Mouse (Mus musculus): Measurements from ENCODE around the gene Acox1. TPM values are rescaled to one million over a fixed set of nuclear protein-coding genes. Genes with fewer than 3 reads are reported as not detected.

The Acox1 gene
- polyA plus RNA-seq, 1 experiment from 2014 or later = 207 TPM

- WGBS = 61% methylated on average over 11 of the region's 11 CpGs
Measured at GRCm38 (mm10) chr11:116216549-116216948, 17.7 kb upstream of the Acox1 start.

GRCm38 (mm10) chr11:116215991-116216390 lies 17.1 kb upstream of the Acox1 start:
- no peak for DNase-seq (ENCODE audit: low spot score)
- Histone ChIP-seq H3K4me2 (replicated peaks; ENCODE audit: low read depth) (no peak overlapping the region), H3K9ac (ENCODE audit: low read length) (no peak overlapping the region), H3K27ac (replicated peaks) (peak overlapping the region; percentile 18; the same call in 1 of the 2 replicates), H3K4me3 (ENCODE audit: low read depth, low read length) (no peak overlapping the region), H3K36me3 (ENCODE audit: control insufficient read depth, insufficient read depth, low read length) (no peaks in the 10 kb centered on the region), H3K9me3 (ENCODE audit: control insufficient read depth, low read length) (no peaks in the 10 kb centered on the region), H3K27me3 (ENCODE audit: control insufficient read depth, insufficient read depth, low read length) (no peaks in the 10 kb centered on the region), H3K4me1 (replicated peaks; ENCODE audit: control insufficient read depth, insufficient read depth) (peaks cover 12% of the 10 kb centered on the region; the same call in 1 of the 2 replicates)
- no peak for ATAC-seq (ENCODE audit: low FRiP score, low TSS enrichment)
- TF ChIP-seq CTCF (IDR thresholded peaks at IDR 0.05; ENCODE audit: low read depth) (no peak), EP300 (optimal IDR thresholded peaks at IDR 0.05) (no peak)
- WGBS = 90% methylated on average over 6 of the region's 6 CpGs

More at GRCm38 (mm10) chr11:116216549-116216948, 17.7 kb upstream of the Acox1 start:
- no peak for TF ChIP-seq EP300 (optimal IDR thresholded peaks at IDR 0.05)
- TF ChIP-seq CTCF (IDR thresholded peaks at IDR 0.05; ENCODE audit: low read depth) = no peak
- ATAC-seq (ENCODE audit: low FRiP score, low TSS enrichment) (0 out of 2 replicates have a peak, but pooled peaks have one; percentile 5), DNase-seq (ENCODE audit: low spot score) (peak; percentile 70)
- peaks cover 12% of the 10 kb centered on the region; the same call in 1 of the 2 replicates for H3K4me1 ChIP-seq (replicated peaks; ENCODE audit: control insufficient read depth, insufficient read depth)
- peak overlapping the region; percentile 61 for H3K27ac ChIP-seq (replicated peaks)
- H3K4me2 ChIP-seq (replicated peaks; ENCODE audit: low read depth) = no peak overlapping the region
- no peaks in the 10 kb centered on the region for H3K9me3 ChIP-seq (ENCODE audit: control insufficient read depth, low read length)
- H3K9ac ChIP-seq (ENCODE audit: low read length) = no peak overlapping the region
- H3K27me3 ChIP-seq (ENCODE audit: control insufficient read depth, insufficient read depth, low read length) = no peaks in the 10 kb centered on the region
- no peak overlapping the region for H3K4me3 ChIP-seq (ENCODE audit: low read depth, low read length)
- H3K36me3 ChIP-seq (ENCODE audit: control insufficient read depth, insufficient read depth, low read length) = no peaks in the 10 kb centered on the region

GRCm38 (mm10) chr11:116215181-116215580 lies 16.3 kb upstream of the Acox1 start:
- Histone ChIP-seq H3K4me3 (ENCODE audit: low read depth, low read length) (no peak overlapping the region), H3K4me2 (replicated peaks; ENCODE audit: low read depth) (no peak overlapping the region), H3K36me3 (ENCODE audit: control insufficient read depth, insufficient read depth, low read length) (no peaks in the 10 kb centered on the region), H3K27me3 (ENCODE audit: control insufficient read depth, insufficient read depth, low read length) (no peaks in the 10 kb centered on the region), H3K9ac (ENCODE audit: low read length) (no peak overlapping the region), H3K9me3 (ENCODE audit: control insufficient read depth, low read length) (no peaks in the 10 kb centered on the region), H3K27ac (replicated peaks) (no peak overlapping the region), H3K4me1 (replicated peaks; ENCODE audit: control insufficient read depth, insufficient read depth) (peaks cover 12% of the 10 kb centered on the region; the same call in 1 of the 2 replicates)
- ATAC-seq (ENCODE audit: low FRiP score, low TSS enrichment) (no peak), DNase-seq (ENCODE audit: low spot score) (peak; percentile 64)
- TF ChIP-seq EP300 (optimal IDR thresholded peaks at IDR 0.05) (no peak), CTCF (IDR thresholded peaks at IDR 0.05; ENCODE audit: low read depth) (peak; percentile 69)
- 76% methylated on average over 7 of the region's 7 CpGs for WGBS

GRCm38 (mm10) chr11:116213877-116214510 lies 15.1 kb upstream of the Acox1 start:
- no peak for DNase-seq (ENCODE audit: low spot score)
- no peak overlapping the region for H3K27ac ChIP-seq (replicated peaks)
- WGBS = 80% methylated on average over 13 of the region's 13 CpGs
- TF ChIP-seq CTCF (IDR thresholded peaks at IDR 0.05; ENCODE audit: low read depth) (no peak), EP300 (optimal IDR thresholded peaks at IDR 0.05) (no peak)
- H3K9me3 ChIP-seq (ENCODE audit: control insufficient read depth, low read length) = no peaks in the 10 kb centered on the region
- H3K4me2 ChIP-seq (replicated peaks; ENCODE audit: low read depth) = no peak overlapping the region
- H3K9ac ChIP-seq (ENCODE audit: low read length) = no peak overlapping the region
- no peaks in the 10 kb centered on the region for H3K36me3 ChIP-seq (ENCODE audit: control insufficient read depth, insufficient read depth, low read length)
- H3K4me1 ChIP-seq (replicated peaks; ENCODE audit: control insufficient read depth, insufficient read depth) = peaks cover 4% of the 10 kb centered on the region; the same call in 1 of the 2 replicates
- no peak for ATAC-seq (ENCODE audit: low FRiP score, low TSS enrichment)
- no peaks in the 10 kb centered on the region for H3K27me3 ChIP-seq (ENCODE audit: control insufficient read depth, insufficient read depth, low read length)
- H3K4me3 ChIP-seq (ENCODE audit: low read depth, low read length) = no peak overlapping the region

- Histone ChIP-seq H3K36me3 (ENCODE audit: control insufficient read depth, insufficient read depth, low read length) (no peaks in the 10 kb centered on the region), H3K9ac (ENCODE audit: low read length) (no peak overlapping the region), H3K9me3 (ENCODE audit: control insufficient read depth, low read length) (no peaks in the 10 kb centered on the region), H3K4me3 (ENCODE audit: low read depth, low read length) (no peak overlapping the region), H3K27ac (replicated peaks) (no peak overlapping the region), H3K4me2 (replicated peaks; ENCODE audit: low read depth) (no peak overlapping the region), H3K4me1 (replicated peaks; ENCODE audit: control insufficient read depth, insufficient read depth) (no peaks in the 10 kb centered on the region), H3K27me3 (ENCODE audit: control insufficient read depth, insufficient read depth, low read length) (no peaks in the 10 kb centered on the region)
- WGBS = 85% methylated on average over 6 of the region's 6 CpGs
- no peak for DNase-seq (ENCODE audit: low spot score)
- ATAC-seq (ENCODE audit: low FRiP score, low TSS enrichment) = no peak
- TF ChIP-seq CTCF (IDR thresholded peaks at IDR 0.05; ENCODE audit: low read depth) (no peak), EP300 (optimal IDR thresholded peaks at IDR 0.05) (no peak)
Measured at GRCm38 (mm10) chr11:116212847-116213246, 14.0 kb upstream of the Acox1 start.

GRCm38 (mm10) chr11:116210696-116211095 lies 11.9 kb upstream of the Acox1 start:
- peak; percentile 92 for ATAC-seq (ENCODE audit: low FRiP score, low TSS enrichment)
- H3K4me2 ChIP-seq (replicated peaks; ENCODE audit: low read depth) = no peak overlapping the region
- no peak for TF ChIP-seq CTCF (IDR thresholded peaks at IDR 0.05; ENCODE audit: low read depth)
- no peak for TF ChIP-seq EP300 (optimal IDR thresholded peaks at IDR 0.05)

More at GRCm38 (mm10) chr11:116210696-116211095, 11.9 kb upstream of the Acox1 start:
- Histone ChIP-seq H3K27ac (replicated peaks) (peak overlapping the region; percentile 89), H3K4me3 (ENCODE audit: low read depth, low read length) (no peak overlapping the region), H3K4me1 (replicated peaks; ENCODE audit: control insufficient read depth, insufficient read depth) (no peaks in the 10 kb centered on the region), H3K9me3 (ENCODE audit: control insufficient read depth, low read length) (no peaks in the 10 kb centered on the region), H3K9ac (ENCODE audit: low read length) (peak overlapping the region; percentile 47; the same call in 1 of the 2 replicates), H3K27me3 (ENCODE audit: control insufficient read depth, insufficient read depth, low read length) (no peaks in the 10 kb centered on the region), H3K36me3 (ENCODE audit: control insufficient read depth, insufficient read depth, low read length) (peaks cover 2% of the 10 kb centered on the region; the same call in 1 of the 2 replicates)
- WGBS = 46% methylated on average over 5 of the region's 5 CpGs
- DNase-seq (ENCODE audit: low spot score) = peak; percentile 89

All from stomach, postnatal 0 days (tissue).